23 mouse cellular contexts compared by ENCODE assay signal in genomic region chr1:72773234-72773633, GRCm38 (mm10). TPM values are rescaled to one million over a fixed set of nuclear protein-coding genes. Genes with fewer than 3 reads are reported as not detected.
A peak's percentile ranks its signal among the peaks of the same experiment; 100 is the strongest.
DNase-seq lines count a peak whose midpoint lies in the region; ATAC-seq and TF ChIP-seq lines count a peak whose summit lies in the region.
"Had no signal": no experiment of that assay in that cellular context is flagged by ENCODE, and none has a peak within 500 bp of the region (broad histone marks: within the 10 kb centered on the region; RNA-seq: fewer than 3 reads in every experiment).

No protein-coding gene starts in this region.

- DNase-seq in heart, adult 8-10 months (ENCODE audit: low spot score) = peak; percentile 4
- DNase-seq in liver, adult 2 months (ENCODE audit: extremely low read depth, low read depth, low spot score) = peak; percentile 100
- no peak for DNase-seq in liver, embryonic 11.5 days (ENCODE audit: low spot score)
- DNase-seq in gastrocnemius, postnatal 10 days = peak; percentile 8
- DNase-seq in skeletal muscle tissue, adult 2 months (ENCODE audit: low read depth, low spot score) = peak; percentile 35
- no peak for DNase-seq in cerebellum, postnatal 4 days (ENCODE audit: low spot score in 2 of 2)
- DNase-seq: cerebellum, adult 18-20 months; cerebellum, postnatal 25 days; heart, postnatal 36 days; layer of hippocampus, postnatal 36 days; lung, postnatal 10 days; retina, postnatal 1 day; right cerebral cortex, postnatal 4 days; thymus, adult 18-20 months; thymus, postnatal 4 days had no signal

- H3K4me1 ChIP-seq in heart, embryonic 11.5 days (ENCODE audit: control insufficient read depth, insufficient read depth, low read length) = no peaks in the 10 kb centered on the region
- peaks cover 13% of the 10 kb centered on the region for H3K4me1 ChIP-seq in liver, adult 2 months (ENCODE audit: control insufficient read depth, insufficient read depth, low read length)
- no peaks in the 10 kb centered on the region for H3K4me1 ChIP-seq in liver, embryonic 11.5 days (replicated peaks; ENCODE audit: control insufficient read depth, insufficient read depth, low read length)
- H3K4me1 ChIP-seq: midbrain, embryonic 12.5 days had no signal

- TF ChIP-seq POLR2A in liver, adult 2 months (IDR thresholded peaks at IDR 0.05; ENCODE audit: extremely low read depth, insufficient read depth, low read length) = no peak

- H3K4me2 ChIP-seq in heart, embryonic 11.5 days = no peak overlapping the region
- no peak overlapping the region for H3K4me2 ChIP-seq in liver, embryonic 11.5 days
- H3K4me2 ChIP-seq: hindbrain, embryonic 14.5 days; limb, embryonic 15.5 days; midbrain, embryonic 12.5 days had no signal

- no peak overlapping the region for H3K9ac ChIP-seq in heart, embryonic 11.5 days (ENCODE audit: low read depth, low read length)
- H3K9ac ChIP-seq in liver, adult 2 months (ENCODE audit: low read depth, low read length) = no peak overlapping the region
- no peak overlapping the region for H3K9ac ChIP-seq in liver, embryonic 11.5 days (ENCODE audit: low read depth, low read length)
- H3K9ac ChIP-seq: hindbrain, embryonic 14.5 days; limb, embryonic 15.5 days; midbrain, embryonic 12.5 days had no signal

- no peaks in the 10 kb centered on the region for H3K9me3 ChIP-seq in heart, embryonic 11.5 days (replicated peaks; ENCODE audit: control insufficient read depth, low read length)
- no peaks in the 10 kb centered on the region for H3K9me3 ChIP-seq in liver, embryonic 11.5 days (ENCODE audit: control insufficient read depth, low read length)
- H3K9me3 ChIP-seq: limb, embryonic 15.5 days; midbrain, embryonic 12.5 days had no signal

- no peaks in the 10 kb centered on the region for H3K79me2 ChIP-seq in liver, adult 2 months (ENCODE audit: control insufficient read depth, insufficient read depth, low read length)

- ATAC-seq in heart, embryonic 11.5 days (replicated peaks; ENCODE audit: insufficient number of reproducible peaks, low FRiP score, low TSS enrichment) = no peak
- no peak for ATAC-seq in liver, embryonic 11.5 days (replicated peaks; ENCODE audit: low FRiP score)

- no peaks in the 10 kb centered on the region for H3K27me3 ChIP-seq in heart, embryonic 11.5 days (ENCODE audit: control insufficient read depth, insufficient read depth, low read length)
- H3K27me3 ChIP-seq in liver, adult 2 months (ENCODE audit: control insufficient read depth, insufficient read depth, low read length) = no peaks in the 10 kb centered on the region
- H3K27me3 ChIP-seq in liver, embryonic 11.5 days (replicated peaks; ENCODE audit: control insufficient read depth, insufficient read depth, low read length) = no peaks in the 10 kb centered on the region
- H3K27me3 ChIP-seq: CH12.LX; limb, embryonic 15.5 days; midbrain, embryonic 12.5 days had no signal

- H3K27ac ChIP-seq in heart, embryonic 11.5 days (ENCODE audit: low read depth, low read length) = no peak overlapping the region
- H3K27ac ChIP-seq in liver, adult 2 months (replicated peaks; ENCODE audit: insufficient read depth, low read depth, low read length) = peak overlapping the region; percentile 99
- H3K27ac ChIP-seq in liver, embryonic 11.5 days (ENCODE audit: low read depth, low read length) = no peak overlapping the region
- H3K27ac ChIP-seq: hindbrain, embryonic 14.5 days; limb, embryonic 15.5 days; midbrain, embryonic 12.5 days had no signal

- no peaks in the 10 kb centered on the region for H3K36me3 ChIP-seq in heart, embryonic 11.5 days (ENCODE audit: control insufficient read depth, insufficient read depth, low read length)
- no peaks in the 10 kb centered on the region for H3K36me3 ChIP-seq in liver, adult 2 months (ENCODE audit: control insufficient read depth, insufficient read depth, low read length)
- no peaks in the 10 kb centered on the region for H3K36me3 ChIP-seq in liver, embryonic 11.5 days (ENCODE audit: control insufficient read depth, insufficient read depth, low read length)
- H3K36me3 ChIP-seq: limb, embryonic 15.5 days; midbrain, embryonic 12.5 days had no signal

- no peak overlapping the region for H3K4me3 ChIP-seq in heart, embryonic 11.5 days (ENCODE audit: low read depth, low read length)
- H3K4me3 ChIP-seq in liver, adult 2 months (ENCODE audit: insufficient read depth, low read depth, low read length) = no peak overlapping the region
- no peak overlapping the region for H3K4me3 ChIP-seq in liver, embryonic 11.5 days (ENCODE audit: low read depth, low read length)
- H3K4me3 ChIP-seq: limb, embryonic 15.5 days; midbrain, embryonic 12.5 days had no signal

- WGBS in heart, embryonic 11.5 days (ENCODE audit: insufficient replicate concordance) = 75% methylated on average over 3 of the region's 3 CpGs
- WGBS in liver, adult 2 months = 16% methylated on average over 3 of the region's 3 CpGs
- WGBS in liver, embryonic 11.5 days = 66% methylated on average over 3 of the region's 3 CpGs

- no peak for TF ChIP-seq CTCF in liver, adult 2 months (IDR thresholded peaks at IDR 0.05; ENCODE audit: low read depth, low read length)

RNA-seq across cellular contexts. Expression of gene Igfbp2, which starts 51.1 kb away (rescaled TPM):
- total RNA-seq in heart, adult 8-10 months (2022) = under 1 TPM in 3 of 4 experiments, not detected in 1; 0.27 to 0.66 (median 0.31) TPM
- 87.8 and 88.7 TPM in 2 replicates for polyA plus RNA-seq in heart, embryonic 11.5 days (2014; fragmentation: Nextera tagmentation; extraction: Ambion mirVana)
- 500 and 747 TPM in 2 replicates for total RNA-seq in liver, adult 2 months (2014; rRNA removed)
- polyA plus RNA-seq in liver, adult 2 months (2012; rRNA removed) = 223 and 1,009 TPM in 2 replicates
- 44.0 and 50.5 TPM in 2 replicates for polyA plus RNA-seq in liver, embryonic 11.5 days (2014; fragmentation: Nextera tagmentation; extraction: Ambion mirVana)
- 1 to 10 TPM; 7.0 to 8.3 TPM for total RNA-seq in gastrocnemius, postnatal 10 days (2021)
- total RNA-seq: megakaryocyte progenitor cell, adult 5-6 weeks; MEL; monocyte, adult 5-6 weeks had no signal

Comparison
In these comparisons a context has a peak if more than half of its experiments do, and no peak if none do; other contexts are left out.
1. DNase-seq: peak in heart, adult 8-10 months (single experiment), liver, adult 2 months (single experiment), gastrocnemius, postnatal 10 days (single experiment) and skeletal muscle tissue, adult 2 months (single experiment); none in liver, embryonic 11.5 days (single experiment) and cerebellum, postnatal 4 days (0 of 2).
2. RNA of gene Igfbp2, which starts 51.1 kb away (total RNA-seq): 500 to 747 TPM in liver, adult 2 months; 7.0 to 8.3 TPM in gastrocnemius, postnatal 10 days and 0.27 to 0.66 TPM in heart, adult 8-10 months; every median in the first group is over 10 times any median in the second.